Mouse (Mus musculus): ENCODE measurements around the gene Syne1. TPM values are rescaled to one million over a fixed set of nuclear protein-coding genes. Genes with fewer than 3 reads are reported as not detected.

Syne1 gene
- total and polyA plus RNA-seq, 3 experiments: 5.3 to 6.8 TPM; not detected in 1

- TF ChIP-seq HCFC1 (IDR thresholded peaks at IDR 0.05; ENCODE audit: low read depth, low read length) (no peak), ZKSCAN1 (IDR thresholded peaks at IDR 0.05; ENCODE audit: low read depth, low read length) (no peak), ELF1 (IDR thresholded peaks at IDR 0.05; ENCODE audit: low read depth, low read length) (no peak), MXI1 (IDR thresholded peaks at IDR 0.05; ENCODE audit: low read depth, low read length) (no peak), MEF2A (IDR thresholded peaks at IDR 0.05; ENCODE audit: extremely low read depth, insufficient replicate concordance, low read depth, low read length, poor library complexity, severe bottlenecking) (no peak), POLR2AphosphoS5 (IDR thresholded peaks at IDR 0.05; ENCODE audit: borderline replicate concordance, low read depth, low read length) (no peak), BHLHE40 (IDR thresholded peaks at IDR 0.05; ENCODE audit: borderline replicate concordance, low read depth, low read length) (no peak), ZMIZ1 (IDR thresholded peaks at IDR 0.05; ENCODE audit: low read depth, low read length) (no peak)
- no peak overlapping the region for H3K9ac ChIP-seq (ENCODE audit: control insufficient read depth, low read depth, low read length, poor library complexity, severe bottlenecking)
- H3K36me3 ChIP-seq (ENCODE audit: control insufficient read depth in 1 of 2, insufficient read depth in 2 of 2, low read length in 2 of 2): no peaks in the 10 kb centered on the region; a peak in 1 of 4 replicates
Observed at GRCm38 (mm10) chr10:5044481-5044880, 506.8 kb downstream of the Syne1 start.

GRCm38 (mm10) chr10:5041254-5041653, 510.0 kb downstream of the Syne1 start:
- H3K4me1 ChIP-seq (ENCODE audit: control insufficient read depth in 1 of 2, insufficient read depth in 2 of 2, low read length in 2 of 2): no peaks in the 10 kb centered on the region
- no peak for DNase-seq (ENCODE audit: low read depth, low spot score)
- no peak for TF ChIP-seq MAFK (IDR thresholded peaks at IDR 0.05; ENCODE audit: borderline replicate concordance, low read depth, low read length)
- TF ChIP-seq MAX (IDR thresholded peaks at IDR 0.05; ENCODE audit: low read length): no peak
- no peak for TF ChIP-seq CTCF (IDR thresholded peaks at IDR 0.05 in 2 of 3, conservative IDR thresholded peaks at IDR 0.05 in 1 of 3; ENCODE audit: control insufficient read depth in 1 of 3, insufficient read depth in 1 of 3, low read depth in 2 of 3, low read length in 3 of 3, poor library complexity in 1 of 3, severe bottlenecking in 1 of 3)
- TF ChIP-seq E2F4 (IDR thresholded peaks at IDR 0.05; ENCODE audit: borderline replicate concordance, low read depth, low read length): no peak
- no peak for TF ChIP-seq BHLHE40 (IDR thresholded peaks at IDR 0.05; ENCODE audit: borderline replicate concordance, low read depth, low read length)
- no peak for TF ChIP-seq HCFC1 (IDR thresholded peaks at IDR 0.05; ENCODE audit: low read depth, low read length)
- no peak for TF ChIP-seq ELF1 (IDR thresholded peaks at IDR 0.05; ENCODE audit: low read depth, low read length)
- TF ChIP-seq RCOR1 (IDR thresholded peaks at IDR 0.05; ENCODE audit: low read depth, low read length): no peak
- no peak for TF ChIP-seq TAL1 (IDR thresholded peaks at IDR 0.05; ENCODE audit: low read length)
- TF ChIP-seq TBP (IDR thresholded peaks at IDR 0.05; ENCODE audit: low read depth, low read length): no peak
- no peak for TF ChIP-seq MYB (IDR thresholded peaks at IDR 0.05; ENCODE audit: low read depth, low read length)
- TF ChIP-seq MEF2A (IDR thresholded peaks at IDR 0.05; ENCODE audit: extremely low read depth, insufficient replicate concordance, low read depth, low read length, poor library complexity, severe bottlenecking): no peak
- H3K9me3 ChIP-seq (replicated peaks; ENCODE audit: insufficient read depth, low read length): no peaks in the 10 kb centered on the region
- no peaks in the 10 kb centered on the region for H3K27me3 ChIP-seq (ENCODE audit: control insufficient read depth in 1 of 2, insufficient read depth in 2 of 2, low read length in 2 of 2)
- no peaks in the 10 kb centered on the region; a peak in 1 of 4 replicates for H3K36me3 ChIP-seq (ENCODE audit: control insufficient read depth in 1 of 2, insufficient read depth in 2 of 2, low read length in 2 of 2)
- H3K9ac ChIP-seq (ENCODE audit: control insufficient read depth, low read depth, low read length, poor library complexity, severe bottlenecking): no peak overlapping the region
- no peak overlapping the region for H3K4me3 ChIP-seq (ENCODE audit: control insufficient read depth in 1 of 2, insufficient read depth in 1 of 2, low read depth in 2 of 2, low read length in 2 of 2)
- H3K79me2 ChIP-seq (ENCODE audit: control insufficient read depth, insufficient read depth, low read length, poor library complexity): no peaks in the 10 kb centered on the region
- H3K27ac ChIP-seq (ENCODE audit: control insufficient read depth, low read depth, low read length): no peak overlapping the region

More at GRCm38 (mm10) chr10:5044481-5044880, 506.8 kb downstream of the Syne1 start:
- no peaks in the 10 kb centered on the region for H3K9me3 ChIP-seq (replicated peaks; ENCODE audit: insufficient read depth, low read length)
- H3K4me3 ChIP-seq (ENCODE audit: control insufficient read depth in 1 of 2, insufficient read depth in 1 of 2, low read depth in 2 of 2, low read length in 2 of 2): no peak overlapping the region
- H3K27ac ChIP-seq (ENCODE audit: control insufficient read depth, low read depth, low read length): no peak overlapping the region
- no peaks in the 10 kb centered on the region for H3K4me1 ChIP-seq (ENCODE audit: control insufficient read depth in 1 of 2, insufficient read depth in 2 of 2, low read length in 2 of 2)
- no peak for DNase-seq (ENCODE audit: low read depth, low spot score)
- H3K27me3 ChIP-seq (ENCODE audit: control insufficient read depth in 1 of 2, insufficient read depth in 2 of 2, low read length in 2 of 2): no peaks in the 10 kb centered on the region
- no peaks in the 10 kb centered on the region for H3K79me2 ChIP-seq (ENCODE audit: control insufficient read depth, insufficient read depth, low read length, poor library complexity)

Data from MEL (cell line).